Mouse (Mus musculus) ovary, adult 18-20 months (tissue): ENCODE measurements around the gene Dcakd.
"Not testable (repeated sequence)": the region's sequence is repeated elsewhere in the genome, so short reads cannot be mapped to it uniquely, and the experiment has no call there.

Source experiments
- DNase-seq: peaks from one replicate; pipeline ENCODE4 v3.0.0; 2022; ENCODE audit warnings: low spot score, mixed read lengths

Dcakd gene

GRCm38 (mm10) chr11:102981151-102981890 is 46.8 kb downstream of the Dcakd start:
- no peak for DNase-seq

GRCm38 (mm10) chr11:102978052-102978666 is 50.0 kb downstream of the Dcakd start:
- no peak for DNase-seq

- DNase-seq: not testable (repeated sequence)
Observed at GRCm38 (mm10) chr11:102975966-102976365, 52.2 kb downstream of the Dcakd start.

GRCm38 (mm10) chr11:102972326-102972725 is 55.8 kb downstream of the Dcakd start:
- no peak for DNase-seq

GRCm38 (mm10) chr11:102971604-102972003 is 56.5 kb downstream of the Dcakd start:
- DNase-seq: no peak

- DNase-seq: no peak
Observed at GRCm38 (mm10) chr11:102964547-102965091, 63.5 kb downstream of the Dcakd start.

GRCm38 (mm10) chr11:102963855-102964546 is 64.1 kb downstream of the Dcakd start:
- no peak for DNase-seq

- no peak for DNase-seq
Observed at GRCm38 (mm10) chr11:102963246-102963854, 64.8 kb downstream of the Dcakd start.

GRCm38 (mm10) chr11:102962861-102963245 is 65.3 kb downstream of the Dcakd start:
- no peak for DNase-seq

- no peak for DNase-seq
Observed at GRCm38 (mm10) chr11:102961082-102961481, 67.1 kb downstream of the Dcakd start.

GRCm38 (mm10) chr11:102958870-102959269 is 69.3 kb downstream of the Dcakd start:
- DNase-seq: no peak

- no peak for DNase-seq
Observed at GRCm38 (mm10) chr11:102958431-102958830, 69.7 kb downstream of the Dcakd start.

- no peak for DNase-seq
Observed at GRCm38 (mm10) chr11:102957692-102958091, 70.4 kb downstream of the Dcakd start.

- peak; percentile 16 for DNase-seq
Observed at GRCm38 (mm10) chr11:102956962-102957614, 71.0 kb downstream of the Dcakd start.

GRCm38 (mm10) chr11:102952922-102953321 is 75.2 kb downstream of the Dcakd start:
- no peak for DNase-seq

- DNase-seq: peak; percentile 10
Observed at GRCm38 (mm10) chr11:102948043-102948961, 79.8 kb downstream of the Dcakd start.

GRCm38 (mm10) chr11:102946992-102947343 is 81.2 kb downstream of the Dcakd start:
- no peak for DNase-seq

GRCm38 (mm10) chr11:102946265-102946991 is 81.7 kb downstream of the Dcakd start, which contains the start of gene C1ql1:
TSS of gene C1ql1 (minus strand) at chr11:102946688.
- peak; percentile 83 for DNase-seq

GRCm38 (mm10) chr11:102945306-102946264 is 82.5 kb downstream of the Dcakd start:
- no peak for DNase-seq
